Mouse (Mus musculus) G1E (cell line): ENCODE results near the gene Tex10.

ENCODE experiments used
- CTCF ChIP-seq: IDR thresholded peaks from 2 replicates; pipeline ENCODE4 v1.5.1; 2012; ENCODE audit warnings: low read depth, low read length, inconsistent platforms, mixed read lengths
- GATA1 ChIP-seq: IDR thresholded peaks from 2 replicates; pipeline ENCODE4 v1.6.1; 2012; ENCODE audit warnings: borderline replicate concordance, low read length, inconsistent platforms, mixed read lengths
- GATA2 ChIP-seq: IDR thresholded peaks from 2 replicates; pipeline ENCODE4 v1.6.1; 2012; ENCODE audit warnings: low read depth, low read length, inconsistent platforms, borderline replicate concordance
- POLR2AphosphoS5 ChIP-seq: IDR thresholded peaks from 2 replicates; pipeline ENCODE4 v1.6.1; 2012; ENCODE audit warnings: low read depth, low read length, inconsistent platforms; ENCODE audit not compliant: insufficient replicate concordance
- TAL1 ChIP-seq: conservative IDR thresholded peaks from 2 replicates; pipeline ENCODE4 v1.6.1; 2012; ENCODE audit warnings: low read depth, low read length, inconsistent platforms, mixed read lengths

DNA sequence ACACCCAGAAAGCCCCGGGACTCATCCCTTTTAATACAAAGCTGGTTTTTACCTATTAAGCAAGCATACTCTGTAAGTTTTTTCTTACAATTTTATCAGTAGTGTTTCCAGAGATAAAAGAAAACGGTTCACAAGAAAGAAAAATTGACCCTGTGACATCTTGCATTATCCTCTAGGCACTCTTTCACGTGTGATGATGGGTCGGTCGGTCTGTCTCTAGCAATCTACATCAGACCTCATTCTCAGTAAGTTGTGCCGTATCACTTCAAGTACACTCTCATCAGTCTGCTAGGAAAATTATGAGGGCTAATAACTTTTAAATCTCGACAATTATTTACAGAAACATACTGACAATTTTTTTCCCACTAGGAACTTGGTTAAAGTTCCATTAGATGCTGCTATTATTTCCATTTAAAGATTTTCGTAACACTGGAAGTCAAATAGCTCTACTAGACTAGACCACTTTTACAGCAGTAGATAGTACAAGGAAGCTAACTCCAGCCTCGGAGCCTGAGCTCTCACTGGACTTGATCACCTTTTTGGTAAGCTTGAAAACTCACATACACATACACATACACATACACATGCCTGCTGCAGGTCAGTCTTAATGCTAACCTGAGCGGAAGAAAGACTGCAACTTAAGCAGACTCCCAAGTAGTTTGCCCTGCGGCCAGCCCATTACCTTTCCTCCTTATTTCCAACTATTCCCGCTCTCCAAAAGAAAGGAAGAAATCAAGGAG is 1.0 kb downstream of the Tex10 start:
- TF ChIP-seq GATA2 (no peak), CTCF (no peak), GATA1 (no peak), POLR2AphosphoS5 (no peak), TAL1 (no peak)
